Mouse (Mus musculus) liver, embryonic 13.5 days (tissue): ENCODE results near the gene Rap1b. TPM values are rescaled to one million over a fixed set of nuclear protein-coding genes. Genes with fewer than 3 reads are reported as not detected.

ENCODE experiments used
- ATAC-seq: fragments of 200-750 bp; cut with Nextera tagmentation; 2 replicates; pipeline ENCODE4 v1.8.0; 2017; ENCODE audit warnings: low read depth, mild to moderate bottlenecking, moderate number of reproducible peaks, moderate library complexity
- DNase-seq: peaks from one replicate; pipeline ENCODE4 v3.0.0; 2022
- H3K27ac ChIP-seq: fragments of 300-500 bp; sonication (generic); 2 replicates; pipeline ENCODE4 v1.5.1; 2015; ENCODE audit warnings: moderate library complexity, mild to moderate bottlenecking, inconsistent platforms
- H3K27me3 ChIP-seq: fragments of 300-500 bp; sonication (generic); 2 replicates; pipeline ENCODE4 v1.6.1; 2015; ENCODE audit warnings: mild to moderate bottlenecking, inconsistent platforms
- H3K36me3 ChIP-seq: fragments of 300-500 bp; sonication (generic); 2 replicates; pipeline ENCODE4 v1.6.1; 2015; ENCODE audit warnings: mild to moderate bottlenecking, inconsistent platforms
- H3K4me1 ChIP-seq: fragments of 300-500 bp; sonication (generic); replicated peaks from 2 replicates; pipeline ENCODE4 v1.6.1; 2015; ENCODE audit warnings: inconsistent platforms
- H3K4me2 ChIP-seq: fragments of 300-500 bp; sonication (generic); 2 replicates; pipeline ENCODE4 v1.6.1; 2015; ENCODE audit warnings: inconsistent platforms, mild to moderate bottlenecking, moderate library complexity
- H3K4me3 ChIP-seq: fragments of 300-500 bp; sonication (generic); replicated peaks from 2 replicates; pipeline ENCODE4 v1.5.1; 2015; ENCODE audit warnings: mild to moderate bottlenecking, inconsistent platforms
- H3K9ac ChIP-seq: fragments of 300-500 bp; sonication (generic); 2 replicates; pipeline ENCODE4 v1.6.1; 2015; ENCODE audit warnings: mild to moderate bottlenecking, inconsistent platforms
- H3K9me3 ChIP-seq: fragments of 300-500 bp; sonication (generic); replicated peaks from 2 replicates; pipeline ENCODE4 v1.6.1; 2016; ENCODE audit warnings: inconsistent platforms
- WGBS: fragments of 180-500 bp; shearing (Covaris S2); methylation state at CpG from one replicate; pipeline ENCODE4 v1.1.7; 2015; ENCODE audit not compliant: insufficient replicate concordance; 5-methylcytosine and 5-hydroxymethylcytosine counted together
- polyA plus RNA-seq: library from polyadenylated mRNA; unstranded; fragments of >200 nt; fragmentation: Nextera tagmentation; extraction: Ambion mirVana; gene quantifications from 2 replicates; pipeline ENCODE4 v1.2.1, GENCODE M21; 2015

The Rap1b gene
- polyA plus RNA-seq, 1 experiment from 2014 or later: 132 TPM

GRCm38 (mm10) chr10:117839737-117840136, 6.1 kb downstream of the Rap1b start:
- Histone ChIP-seq H3K36me3 (no peaks in the 10 kb centered on the region), H3K4me3 (no peak overlapping the region), H3K27ac (no peak overlapping the region), H3K4me2 (no peak overlapping the region), H3K4me1 (peaks cover 75% of the 10 kb centered on the region), H3K9me3 (no peaks in the 10 kb centered on the region), H3K27me3 (no peaks in the 10 kb centered on the region), H3K9ac (no peak overlapping the region)
- 81% methylated on average over 3 of the region's 3 CpGs for WGBS
- no peak for ATAC-seq
- no peak for DNase-seq

- Histone ChIP-seq H3K27ac (no peak overlapping the region), H3K9me3 (no peaks in the 10 kb centered on the region), H3K4me3 (no peak overlapping the region), H3K9ac (no peak overlapping the region), H3K4me2 (no peak overlapping the region), H3K4me1 (peaks cover 69% of the 10 kb centered on the region), H3K36me3 (no peaks in the 10 kb centered on the region), H3K27me3 (no peaks in the 10 kb centered on the region)
- no peak for DNase-seq
- ATAC-seq: peak; percentile 47; the same call in 1 of the 2 replicates
- 78% methylated on average over 3 of the region's 3 CpGs for WGBS
These were observed 6.9 kb downstream of the Rap1b start for GRCm38 (mm10) chr10:117838924-117839323.

- peak; percentile 42; the same call in 1 of the 2 replicates for ATAC-seq
- peaks cover 66% of the 10 kb centered on the region for H3K4me1 ChIP-seq
- no peaks in the 10 kb centered on the region for H3K27me3 ChIP-seq
These were observed 9.5 kb downstream of the Rap1b start for GRCm38 (mm10) chr10:117836354-117836753.

GRCm38 (mm10) chr10:117835453-117835852, 10.4 kb downstream of the Rap1b start:
- H3K9me3 ChIP-seq: no peaks in the 10 kb centered on the region
- H3K4me1 ChIP-seq: peaks cover 68% of the 10 kb centered on the region
- H3K27me3 ChIP-seq: no peaks in the 10 kb centered on the region
- no peak for ATAC-seq
- H3K4me2 ChIP-seq: no peak overlapping the region
- DNase-seq: no peak
- H3K27ac ChIP-seq: no peak overlapping the region
- no peaks in the 10 kb centered on the region for H3K36me3 ChIP-seq
- WGBS: 66% methylated on average over 5 of the region's 5 CpGs
- no peak overlapping the region for H3K4me3 ChIP-seq
- H3K9ac ChIP-seq: no peak overlapping the region

More at GRCm38 (mm10) chr10:117836354-117836753, 9.5 kb downstream of the Rap1b start:
- Histone ChIP-seq H3K9me3 (no peaks in the 10 kb centered on the region), H3K4me2 (no peak overlapping the region), H3K4me3 (no peak overlapping the region), H3K9ac (peak overlapping the region; percentile 6; the same call in 1 of the 2 replicates), H3K36me3 (no peaks in the 10 kb centered on the region), H3K27ac (no peak overlapping the region)
- DNase-seq: no peak
- 36% methylated on average over 2 of the region's 2 CpGs for WGBS

GRCm38 (mm10) chr10:117830797-117831196, 15.0 kb downstream of the Rap1b start:
- H3K27ac ChIP-seq: no peak overlapping the region
- H3K9me3 ChIP-seq: no peaks in the 10 kb centered on the region
- DNase-seq (no peak), ATAC-seq (no peak)
- peaks cover 66% of the 10 kb centered on the region for H3K4me1 ChIP-seq
- H3K4me3 ChIP-seq: no peak overlapping the region
- no peaks in the 10 kb centered on the region for H3K27me3 ChIP-seq
- H3K4me2 ChIP-seq: no peak overlapping the region
- no peak overlapping the region for H3K9ac ChIP-seq
- H3K36me3 ChIP-seq: no peaks in the 10 kb centered on the region
- 44% methylated on average over 3 of the region's 3 CpGs for whole genome bisulfite sequencing

GRCm38 (mm10) chr10:117829472-117830155, 16.2 kb downstream of the Rap1b start:
- Histone ChIP-seq H3K27ac (no peak overlapping the region), H3K27me3 (no peaks in the 10 kb centered on the region), H3K4me2 (no peak overlapping the region), H3K4me1 (peaks cover 70% of the 10 kb centered on the region), H3K9ac (no peak overlapping the region), H3K4me3 (no peak overlapping the region), H3K36me3 (no peaks in the 10 kb centered on the region), H3K9me3 (no peaks in the 10 kb centered on the region)
- WGBS: 76% methylated on average over 7 of the region's 7 CpGs
- ATAC-seq: no peak
- no peak for DNase-seq

- ATAC-seq: no peak
- no peak overlapping the region for H3K9ac ChIP-seq
- no peak overlapping the region for H3K4me3 ChIP-seq
- H3K27ac ChIP-seq: no peak overlapping the region
- H3K4me2 ChIP-seq: no peak overlapping the region
- H3K9me3 ChIP-seq: no peaks in the 10 kb centered on the region
- no peaks in the 10 kb centered on the region for H3K27me3 ChIP-seq
- H3K36me3 ChIP-seq: peaks cover 4% of the 10 kb centered on the region; the same call in 1 of the 2 replicates
- no peak for DNase-seq
- WGBS: 68% methylated on average over 4 of the region's 4 CpGs
- H3K4me1 ChIP-seq: peaks cover 75% of the 10 kb centered on the region
These were observed 16.8 kb downstream of the Rap1b start for GRCm38 (mm10) chr10:117829022-117829421.

- peaks cover 6% of the 10 kb centered on the region for H3K36me3 ChIP-seq
- WGBS: 58% methylated on average over 4 of the region's 4 CpGs
- H3K4me1 ChIP-seq: peaks cover 75% of the 10 kb centered on the region
- no peak overlapping the region for H3K9ac ChIP-seq
- H3K4me3 ChIP-seq: no peak overlapping the region
- H3K27me3 ChIP-seq: no peaks in the 10 kb centered on the region
- no peaks in the 10 kb centered on the region for H3K9me3 ChIP-seq
- no peak for DNase-seq
- ATAC-seq: no peak
- no peak overlapping the region for H3K4me2 ChIP-seq
- no peak overlapping the region for H3K27ac ChIP-seq
These were observed 17.3 kb downstream of the Rap1b start for GRCm38 (mm10) chr10:117828536-117828935.

GRCm38 (mm10) chr10:117824647-117825046, 21.2 kb downstream of the Rap1b start:
- Histone ChIP-seq H3K4me2 (no peak overlapping the region), H3K27me3 (no peaks in the 10 kb centered on the region), H3K4me1 (peaks cover 41% of the 10 kb centered on the region), H3K27ac (no peak overlapping the region), H3K4me3 (no peak overlapping the region), H3K9ac (no peak overlapping the region), H3K36me3 (peaks cover 41% of the 10 kb centered on the region), H3K9me3 (no peaks in the 10 kb centered on the region)
- ATAC-seq (no peak), DNase-seq (no peak)
- 81% methylated on average over 4 of the region's 4 CpGs for WGBS

- no peaks in the 10 kb centered on the region for H3K9me3 ChIP-seq
- H3K27me3 ChIP-seq: no peaks in the 10 kb centered on the region
- ATAC-seq (no peak), DNase-seq (no peak)
- no peak overlapping the region for H3K4me3 ChIP-seq
- peaks cover 46% of the 10 kb centered on the region for H3K36me3 ChIP-seq
- no peak overlapping the region for H3K4me2 ChIP-seq
- peaks cover 36% of the 10 kb centered on the region for H3K4me1 ChIP-seq
- 58% methylated on average over 4 of the region's 4 CpGs for WGBS
- no peak overlapping the region for H3K9ac ChIP-seq
- no peak overlapping the region for H3K27ac ChIP-seq
These were observed 21.7 kb downstream of the Rap1b start for GRCm38 (mm10) chr10:117824139-117824538.

- Histone ChIP-seq H3K4me1 (peaks cover 28% of the 10 kb centered on the region), H3K27me3 (no peaks in the 10 kb centered on the region), H3K4me2 (no peak overlapping the region), H3K4me3 (no peak overlapping the region), H3K9me3 (no peaks in the 10 kb centered on the region), H3K9ac (no peak overlapping the region), H3K27ac (no peak overlapping the region), H3K36me3 (peaks cover 53% of the 10 kb centered on the region)
- ATAC-seq (no peak), DNase-seq (no peak)
- 76% methylated on average over 6 of the region's 6 CpGs for WGBS
These were observed 22.5 kb downstream of the Rap1b start for GRCm38 (mm10) chr10:117823321-117823720.

- H3K4me1 ChIP-seq: no peaks in the 10 kb centered on the region
- no peaks in the 10 kb centered on the region for H3K9me3 ChIP-seq
- no peak for DNase-seq
- no peak overlapping the region for H3K27ac ChIP-seq
- H3K36me3 ChIP-seq: peaks cover 82% of the 10 kb centered on the region
- H3K27me3 ChIP-seq: no peaks in the 10 kb centered on the region
- H3K9ac ChIP-seq: no peak overlapping the region
- H3K4me3 ChIP-seq: no peak overlapping the region
- no peak overlapping the region for H3K4me2 ChIP-seq
- 77% methylated on average over 6 of the region's 6 CpGs for WGBS
- ATAC-seq: no peak
These were observed 27.2 kb downstream of the Rap1b start for GRCm38 (mm10) chr10:117818600-117818999.
